33 mouse cellular contexts compared by ENCODE assay signal in genomic region chr6:91832863-91833440, GRCm38 (mm10). TPM values are rescaled to one million over a fixed set of nuclear protein-coding genes. Genes with fewer than 3 reads are reported as not detected.
A peak's percentile ranks its signal among the peaks of the same experiment; 100 is the strongest.
DNase-seq lines count a peak whose midpoint lies in the region; ATAC-seq lines count a peak whose summit lies in the region.
"Had no signal": no experiment of that assay in that cellular context is flagged by ENCODE, and none has a peak within 500 bp of the region (broad histone marks: within the 10 kb centered on the region; RNA-seq: fewer than 3 reads in every experiment).

No protein-coding gene starts in this region.

- H3K4me1 ChIP-seq in kidney, embryonic 15.5 days: peaks cover 5% of the 10 kb centered on the region; the same call in 1 of the 2 replicates
- H3K4me1 ChIP-seq in neural tube, embryonic 13.5 days (replicated peaks): peaks cover 36% of the 10 kb centered on the region
- H3K4me1 ChIP-seq: embryonic facial prominence, embryonic 10.5 days; embryonic facial prominence, embryonic 15.5 days; heart, embryonic 15.5 days; liver, embryonic 12.5 days had no signal

- no peak overlapping the region for H3K4me3 ChIP-seq in kidney, embryonic 15.5 days (replicated peaks)
- H3K4me3 ChIP-seq in neural tube, embryonic 13.5 days: no peak overlapping the region
- H3K4me3 ChIP-seq: embryonic facial prominence, embryonic 10.5 days; embryonic facial prominence, embryonic 15.5 days; forebrain, embryonic 12.5 days; heart, embryonic 10.5 days; heart, embryonic 15.5 days; hindbrain, embryonic 15.5 days; layer of hippocampus, adult 2 months; liver, embryonic 12.5 days had no signal

- H3K36me3 ChIP-seq in kidney, embryonic 15.5 days: no peaks in the 10 kb centered on the region
- no peaks in the 10 kb centered on the region for H3K36me3 ChIP-seq in neural tube, embryonic 13.5 days
- H3K36me3 ChIP-seq: embryonic facial prominence, embryonic 10.5 days; embryonic facial prominence, embryonic 15.5 days; forebrain, embryonic 12.5 days; heart, embryonic 10.5 days; heart, embryonic 15.5 days; hindbrain, embryonic 15.5 days; liver, embryonic 12.5 days had no signal

- DNase-seq in kidney, adult 11 months: no peak
- peak; percentile 33 for DNase-seq in embryo, embryonic 10.5 days (ENCODE audit: low spot score)
- peak; percentile 19 for DNase-seq in embryo, embryonic 11.5 days (ENCODE audit: low read depth, low spot score)
- no peak for DNase-seq in layer of hippocampus, postnatal 10 days (ENCODE audit: low spot score in 2 of 2)
- DNase-seq in spleen, adult 12 weeks (ENCODE audit: low spot score): no peak
- DNase-seq: adrenal gland, postnatal 25 days; B cell, adult 2 months; cerebellum, adult 8-10 months; cerebellum, postnatal 25 days; forebrain, postnatal 0 days; gastrocnemius, postnatal 14 days; kidney, postnatal 36 days; left cerebral cortex, postnatal 4 days; liver, postnatal 0 days; lung, postnatal 36 days; right cerebral cortex, adult 18-20 months; thymus, adult 2 months; thymus, postnatal 36 days had no signal

- H3K9ac ChIP-seq in kidney, embryonic 15.5 days: no peak overlapping the region
- no peak overlapping the region for H3K9ac ChIP-seq in neural tube, embryonic 13.5 days
- H3K9ac ChIP-seq: embryonic facial prominence, embryonic 15.5 days; forebrain, embryonic 12.5 days; forebrain, postnatal 0 days; heart, embryonic 15.5 days; hindbrain, embryonic 15.5 days; liver, embryonic 12.5 days; liver, postnatal 0 days had no signal

- H3K4me2 ChIP-seq in kidney, embryonic 15.5 days: no peak overlapping the region
- no peak overlapping the region for H3K4me2 ChIP-seq in neural tube, embryonic 13.5 days
- H3K4me2 ChIP-seq: embryonic facial prominence, embryonic 15.5 days; forebrain, embryonic 12.5 days; heart, embryonic 15.5 days; hindbrain, embryonic 15.5 days; liver, embryonic 12.5 days had no signal

- no peaks in the 10 kb centered on the region for H3K9me3 ChIP-seq in kidney, embryonic 15.5 days (replicated peaks)
- H3K9me3 ChIP-seq in neural tube, embryonic 13.5 days: no peaks in the 10 kb centered on the region
- H3K9me3 ChIP-seq: embryonic facial prominence, embryonic 10.5 days; embryonic facial prominence, embryonic 15.5 days; forebrain, embryonic 12.5 days; heart, embryonic 10.5 days; heart, embryonic 15.5 days; hindbrain, embryonic 15.5 days; liver, embryonic 12.5 days had no signal

- H3K27me3 ChIP-seq in kidney, embryonic 15.5 days: peaks cover 18% of the 10 kb centered on the region
- H3K27me3 ChIP-seq in neural tube, embryonic 13.5 days: no peaks in the 10 kb centered on the region; the same call in none of the 2 replicates
- H3K27me3 ChIP-seq: forebrain, embryonic 12.5 days had no signal

- 0 out of 2 replicates have a peak, but pooled peaks have one; percentile 25 for ATAC-seq in kidney, embryonic 15.5 days (replicated peaks; ENCODE audit: low FRiP score)
- ATAC-seq in neural tube, embryonic 13.5 days (ENCODE audit: low read depth): peak; percentile 66
- ATAC-seq: forebrain, postnatal 0 days; intestine, embryonic 16.5 days; liver, embryonic 12.5 days; liver, postnatal 0 days; midbrain, embryonic 16.5 days had no signal

- 22% methylated on average over 3 of the region's 3 CpGs for WGBS in kidney, embryonic 15.5 days
- WGBS in neural tube, embryonic 13.5 days: 23% methylated on average over 3 of the region's 3 CpGs

- no peak overlapping the region for H3K27ac ChIP-seq in kidney, embryonic 15.5 days
- peak overlapping the region; percentile 57 for H3K27ac ChIP-seq in neural tube, embryonic 13.5 days (replicated peaks)
- H3K27ac ChIP-seq: embryonic facial prominence, embryonic 10.5 days; embryonic facial prominence, embryonic 15.5 days; forebrain, embryonic 12.5 days; heart, embryonic 10.5 days; heart, embryonic 15.5 days; hindbrain, embryonic 15.5 days; layer of hippocampus, adult 2 months; liver, embryonic 12.5 days; stomach, postnatal 0 days had no signal

RNA-seq across cellular contexts. Expression of gene Grip2, which starts 5.9 kb away (rescaled TPM):
- polyA plus RNA-seq in kidney, embryonic 15.5 days (2015; fragmentation: Nextera tagmentation; extraction: Ambion mirVana): 0.81 and 0.92 TPM in 2 replicates
- polyA plus RNA-seq in neural tube, embryonic 13.5 days (2015; fragmentation: Nextera tagmentation; extraction: Ambion mirVana): 4.5 and 4.9 TPM in 2 replicates
- 10 to 100 TPM in 1 of 2 experiments, 1 to 10 TPM in 1; 9.6 to 10.6 TPM for total RNA-seq in layer of hippocampus, postnatal 10 days (2021)
- total RNA-seq: granulocyte monocyte progenitor cell, adult 5-6 weeks; megakaryocyte, adult 5-6 weeks had no signal
- polyA plus RNA-seq: liver, postnatal 0 days had no signal

RNA-seq across cellular contexts. Expression of gene Ccdc174, which starts 44.9 kb away (rescaled TPM):
- 35.0 and 37.6 TPM in 2 replicates for polyA plus RNA-seq in kidney, embryonic 15.5 days (2015; fragmentation: Nextera tagmentation; extraction: Ambion mirVana)
- 51.4 and 54.7 TPM in 2 replicates for polyA plus RNA-seq in neural tube, embryonic 13.5 days (2015; fragmentation: Nextera tagmentation; extraction: Ambion mirVana)
- total RNA-seq in layer of hippocampus, postnatal 10 days (2021): 10 to 100 TPM; 22.1 to 23.2 TPM

Comparison
In these comparisons a context has a peak if more than half of its experiments do, and no peak if none do; other contexts are left out.
1. DNase-seq: peak in embryo, embryonic 10.5 days (single experiment) and embryo, embryonic 11.5 days (single experiment); none in kidney, adult 11 months (single experiment), layer of hippocampus, postnatal 10 days (0 of 2) and spleen, adult 12 weeks (single experiment).